Mouse (Mus musculus) kidney, embryonic 14.5 days (tissue): ENCODE measurements at regions not wholly inside any gene's neighbourhood (a gene's known extent, or its start where the extent isn't known, plus 50 kb on each side); places are given as distances from the start of the nearest gene placed in this dataset.
A peak's percentile ranks its signal among the peaks of the same experiment; 100 is the strongest.
"Not testable (repeated sequence)": the region's sequence is repeated elsewhere in the genome, so short reads cannot be mapped to it uniquely, and the experiment has no call there.

Source experiments
- ATAC-seq: fragments of 200-750 bp; cut with Nextera tagmentation; 2 replicates; pipeline ENCODE4 v1.8.0; 2017; ENCODE audit warnings: moderate number of reproducible peaks, mild to moderate bottlenecking, moderate TSS enrichment, moderate library complexity; ENCODE audit not compliant: low FRiP score, low TSS enrichment
- H3K27ac ChIP-seq: fragments of 300-500 bp; sonication (generic); 2 replicates; pipeline ENCODE4 v1.5.1; 2014; ENCODE audit warnings: low read depth, mild to moderate bottlenecking, low read length, moderate library complexity, mixed read lengths
- H3K27me3 ChIP-seq: fragments of 300-500 bp; sonication (generic); 2 replicates; pipeline ENCODE4 v1.6.1; 2014; ENCODE audit warnings: mild to moderate bottlenecking, low read length; ENCODE audit not compliant: control insufficient read depth, insufficient read depth
- H3K36me3 ChIP-seq: fragments of 300-500 bp; sonication (generic); 2 replicates; pipeline ENCODE4 v1.6.1; 2014; ENCODE audit warnings: low read length, mixed read lengths; ENCODE audit not compliant: control insufficient read depth, insufficient read depth
- H3K4me1 ChIP-seq: fragments of 300-500 bp; sonication (generic); 2 replicates; pipeline ENCODE4 v1.6.1; 2014; ENCODE audit warnings: low read length, mixed read lengths; ENCODE audit not compliant: control insufficient read depth, insufficient read depth
- H3K4me2 ChIP-seq: fragments of 300-500 bp; sonication (generic); replicated peaks from 2 replicates; pipeline ENCODE4 v1.6.1; 2014; ENCODE audit warnings: low read depth, mild to moderate bottlenecking, low read length
- H3K4me3 ChIP-seq: fragments of 300-500 bp; sonication (generic); 2 replicates; pipeline ENCODE4 v1.5.1; 2014; ENCODE audit warnings: mild to moderate bottlenecking, low read length
- H3K9ac ChIP-seq: fragments of 300-500 bp; sonication (generic); 2 replicates; pipeline ENCODE4 v1.6.1; 2014; ENCODE audit warnings: low read depth, mild to moderate bottlenecking, low read length, moderate library complexity
- H3K9me3 ChIP-seq: fragments of 300-500 bp; sonication (generic); 2 replicates; pipeline ENCODE4 v1.6.1; 2016; ENCODE audit warnings: low read length; ENCODE audit not compliant: control insufficient read depth
- WGBS: fragments of 180-500 bp; shearing (Covaris S2); extraction: QIAGEN DNeasy Blood & Tissue Kit; methylation state at CpG from one replicate; pipeline ENCODE4 v1.1.7; 2014; 5-methylcytosine and 5-hydroxymethylcytosine counted together

GRCm38 (mm10) chr10:37788049-37788448 is 649.3 kb upstream of the Marcks start:
- no peak overlapping the region for H3K4me3 ChIP-seq
- H3K9ac ChIP-seq, result no peak overlapping the region
- H3K36me3 ChIP-seq, result no peaks in the 10 kb centered on the region
- no peaks in the 10 kb centered on the region for H3K27me3 ChIP-seq
- no peaks in the 10 kb centered on the region for H3K4me1 ChIP-seq
- no peak overlapping the region for H3K27ac ChIP-seq
- ATAC-seq, result no peak
- no peaks in the 10 kb centered on the region for H3K9me3 ChIP-seq
- 88% methylated on average over 5 of the region's 5 CpGs for WGBS
- no peak overlapping the region for H3K4me2 ChIP-seq

GRCm38 (mm10) chr10:37779383-37780302 is 640.9 kb upstream of the Marcks start:
- no peak overlapping the region for H3K9ac ChIP-seq
- no peak for ATAC-seq
- WGBS, result 42% methylated on average over 2 of the region's 2 CpGs
- H3K4me1 ChIP-seq, result peaks cover 5% of the 10 kb centered on the region; the same call in 1 of the 2 replicates
- no peak overlapping the region for H3K4me2 ChIP-seq
- no peak overlapping the region for H3K27ac ChIP-seq
- no peaks in the 10 kb centered on the region for H3K27me3 ChIP-seq
- no peak overlapping the region for H3K4me3 ChIP-seq
- no peaks in the 10 kb centered on the region for H3K9me3 ChIP-seq
- no peaks in the 10 kb centered on the region for H3K36me3 ChIP-seq

DNA sequence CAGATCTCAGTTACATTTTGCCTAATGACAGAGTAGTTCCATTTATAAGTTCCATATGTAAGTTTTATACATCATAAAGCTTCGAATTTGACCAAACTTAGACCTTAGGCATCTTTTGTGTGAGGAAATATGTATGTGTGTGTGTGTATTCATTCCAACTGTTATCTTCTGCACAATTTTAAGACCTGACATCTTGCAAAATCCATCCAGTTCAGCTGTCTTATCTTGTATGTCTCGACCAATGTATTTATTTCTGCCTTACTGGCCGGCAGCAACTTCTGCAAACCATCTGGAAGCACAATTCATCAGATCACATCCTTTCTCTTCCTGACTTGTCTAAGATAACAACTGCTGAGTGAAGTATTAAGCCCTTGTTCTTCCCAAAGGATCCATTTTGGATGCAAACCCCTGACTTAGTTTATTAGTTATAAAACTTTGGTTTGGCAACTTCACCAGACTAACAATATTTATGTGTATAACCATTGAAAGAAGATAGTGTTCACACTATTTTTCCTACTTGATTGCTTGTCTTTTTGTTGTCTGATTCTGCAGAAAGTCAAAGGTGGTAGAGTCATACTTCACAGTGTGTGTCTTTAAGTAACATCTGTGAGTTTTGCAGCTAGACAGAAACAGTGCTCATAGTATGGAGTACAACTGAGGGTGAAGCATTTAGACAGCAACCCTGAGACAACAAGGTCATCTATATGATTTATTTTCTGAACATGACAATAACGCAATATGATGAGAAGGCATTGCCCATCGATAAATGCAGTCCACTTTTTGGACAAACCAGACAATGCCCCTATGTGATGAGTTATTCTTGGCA is 622.0 kb upstream of the Marcks start:
- Histone ChIP-seq H3K4me1 (no peaks in the 10 kb centered on the region), H3K36me3 (no peaks in the 10 kb centered on the region), H3K27ac (no peak overlapping the region), H3K27me3 (no peaks in the 10 kb centered on the region), H3K9me3 (no peaks in the 10 kb centered on the region), H3K4me3 (no peak overlapping the region), H3K9ac (no peak overlapping the region), H3K4me2 (no peak overlapping the region)
- WGBS, result 76% methylated on average over 5 of the region's 5 CpGs
- no peak for ATAC-seq

- peak; percentile 73; the same call in 1 of the 2 replicates for ATAC-seq
- 14% methylated on average over 2 of the region's 2 CpGs for WGBS
- H3K27me3 ChIP-seq, result no peaks in the 10 kb centered on the region
Measured at GRCm38 (mm10) chr10:37741581-37741980, 602.9 kb upstream of the Marcks start.

DNA sequence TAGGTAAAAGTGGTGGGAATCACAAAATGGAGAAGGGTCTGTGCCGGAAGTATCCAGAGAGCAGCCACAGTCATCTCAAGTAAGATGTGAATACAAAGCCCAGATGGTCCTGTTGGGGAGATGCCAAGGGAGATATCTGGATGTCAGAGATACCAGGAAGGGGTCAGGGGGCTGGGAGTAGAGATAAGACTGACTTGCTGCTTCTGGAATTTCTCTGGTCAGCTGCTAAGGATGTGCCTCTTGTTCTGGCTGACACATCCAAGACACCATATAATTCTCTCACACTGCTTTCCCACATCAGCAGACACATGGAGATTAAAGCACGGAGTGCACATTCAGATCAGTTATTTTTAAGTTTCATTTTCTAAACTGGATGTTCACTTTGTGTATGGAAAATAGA is 600.3 kb upstream of the Marcks start:
- no peak overlapping the region for H3K27ac ChIP-seq
- 67% methylated on average over 2 of the region's 2 CpGs for WGBS
- H3K9me3 ChIP-seq, result no peaks in the 10 kb centered on the region
- no peak for ATAC-seq
- no peaks in the 10 kb centered on the region for H3K27me3 ChIP-seq
- H3K4me3 ChIP-seq, result no peak overlapping the region
- no peak overlapping the region for H3K9ac ChIP-seq
- no peak overlapping the region for H3K4me2 ChIP-seq
- no peaks in the 10 kb centered on the region for H3K4me1 ChIP-seq
- no peaks in the 10 kb centered on the region for H3K36me3 ChIP-seq

More at GRCm38 (mm10) chr10:37741581-37741980, 602.9 kb upstream of the Marcks start:
- H3K9ac ChIP-seq, result no peak overlapping the region
- H3K36me3 ChIP-seq, result no peaks in the 10 kb centered on the region
- H3K4me3 ChIP-seq, result no peak overlapping the region
- H3K4me2 ChIP-seq, result no peak overlapping the region
- no peaks in the 10 kb centered on the region for H3K4me1 ChIP-seq
- H3K27ac ChIP-seq, result no peak overlapping the region
- no peaks in the 10 kb centered on the region for H3K9me3 ChIP-seq

- 74% methylated on average over 4 of the region's 4 CpGs for WGBS
- no peaks in the 10 kb centered on the region for H3K27me3 ChIP-seq
- H3K4me2 ChIP-seq, result no peak overlapping the region
- no peak overlapping the region for H3K27ac ChIP-seq
- no peak overlapping the region for H3K9ac ChIP-seq
- ATAC-seq, result no peak
- no peaks in the 10 kb centered on the region for H3K4me1 ChIP-seq
- no peak overlapping the region for H3K4me3 ChIP-seq
- no peaks in the 10 kb centered on the region for H3K36me3 ChIP-seq
- H3K9me3 ChIP-seq, result no peaks in the 10 kb centered on the region
Measured at GRCm38 (mm10) chr10:37725609-37726008, 586.9 kb upstream of the Marcks start.

GRCm38 (mm10) chr10:37724994-37725393 is 586.3 kb upstream of the Marcks start:
- not testable (repeated sequence) for H3K4me1 ChIP-seq, ATAC-seq, H3K4me2 ChIP-seq, H3K4me3 ChIP-seq, H3K27ac ChIP-seq, H3K9ac ChIP-seq, H3K9me3 ChIP-seq, H3K36me3 ChIP-seq, H3K27me3 ChIP-seq
- 70% methylated on average over 7 of the region's 7 CpGs for WGBS

GRCm38 (mm10) chr10:37720748-37721147 is 582.0 kb upstream of the Marcks start:
- Histone ChIP-seq H3K4me3 (no peak overlapping the region), H3K4me2 (no peak overlapping the region), H3K36me3 (no peaks in the 10 kb centered on the region), H3K27me3 (no peaks in the 10 kb centered on the region), H3K9me3 (no peaks in the 10 kb centered on the region), H3K27ac (peak overlapping the region; percentile 2; the same call in 1 of the 2 replicates), H3K9ac (no peak overlapping the region), H3K4me1 (no peaks in the 10 kb centered on the region)
- 75% methylated on average over 2 of the region's 2 CpGs for WGBS
- ATAC-seq, result no peak

DNA sequence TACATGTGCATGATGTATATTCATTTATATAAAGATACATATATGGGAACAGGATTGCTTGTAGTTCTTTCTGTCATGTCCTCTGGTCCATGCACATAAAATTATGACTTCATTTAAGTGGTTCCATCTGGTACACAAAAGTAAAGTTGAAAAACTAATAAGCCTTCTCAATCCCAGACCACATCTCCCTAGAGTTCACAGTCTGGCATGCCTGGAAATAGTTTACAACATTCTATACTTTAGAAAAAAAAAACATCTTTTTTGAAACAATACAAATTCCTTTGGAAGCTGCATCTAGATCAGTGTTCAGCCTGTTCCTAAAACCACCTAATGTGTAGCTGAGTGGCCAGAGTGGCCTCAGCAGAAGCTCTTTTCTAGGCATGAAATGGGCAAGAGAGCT is 578.2 kb upstream of the Marcks start:
- Histone ChIP-seq H3K9ac (no peak overlapping the region), H3K4me1 (no peaks in the 10 kb centered on the region), H3K4me2 (no peak overlapping the region), H3K4me3 (no peak overlapping the region), H3K27me3 (no peaks in the 10 kb centered on the region), H3K27ac (no peak overlapping the region), H3K9me3 (no peaks in the 10 kb centered on the region), H3K36me3 (no peaks in the 10 kb centered on the region)
- ATAC-seq, result no peak
